23 mouse cellular contexts compared by ENCODE assay signal in genomic region chr13:108763295-108763694, GRCm38 (mm10).
DNase-seq lines count a peak whose midpoint lies in the region; ATAC-seq and TF ChIP-seq lines count a peak whose summit lies in the region.
"Had no signal": no experiment of that assay in that cellular context is flagged by ENCODE, and none has a peak within 500 bp of the region (broad histone marks: within the 10 kb centered on the region; RNA-seq: fewer than 3 reads in every experiment).

No protein-coding gene starts in this region.

- H3K27me3 ChIP-seq in CH12.LX (replicated peaks): no peaks in the 10 kb centered on the region
- H3K27me3 ChIP-seq in hindbrain, embryonic 12.5 days: no peaks in the 10 kb centered on the region
- H3K27me3 ChIP-seq: embryonic facial prominence, embryonic 12.5 days; forebrain, embryonic 13.5 days; forebrain, embryonic 15.5 days; Patski had no signal

- dilution Hi-C loops in CH12.LX (cut with MboI; ENCODE audit: extremely low pct_ligation_motif_present, extremely low pct_unique_long_range_greater_than_20kb, low sequenced_read_pairs): no loop called here

- H3K4me2 ChIP-seq in CH12.LX (ENCODE audit: insufficient read depth, low read depth, poor library complexity, severe bottlenecking): no peak overlapping the region; the same call in 1 of the 2 replicates
- H3K4me2 ChIP-seq in hindbrain, embryonic 12.5 days (replicated peaks): no peak overlapping the region
- H3K4me2 ChIP-seq: embryonic facial prominence, embryonic 12.5 days; forebrain, embryonic 13.5 days; forebrain, embryonic 15.5 days had no signal

- ATAC-seq in hindbrain, embryonic 12.5 days (ENCODE audit: low FRiP score): no peak
- no peak for ATAC-seq in monocyte, adult 5-6 weeks (replicated peaks; ENCODE audit: insufficient number of reproducible peaks, low FRiP score, low TSS enrichment, poor library complexity, severe bottlenecking)
- ATAC-seq: forebrain, embryonic 13.5 days; forebrain, embryonic 15.5 days; forebrain, postnatal 0 days; Patski had no signal

- in situ Hi-C loops in CH12.LX (cut with MboI; ENCODE audit: low pct_ligation_motif_present, low pct_unique_long_range_greater_than_20kb, low sequenced_read_pairs): no loop called here

- no peaks in the 10 kb centered on the region for H3K79me2 ChIP-seq in CH12.LX (replicated peaks; ENCODE audit: control insufficient read depth, extremely low read depth, insufficient read depth, poor library complexity, severe bottlenecking)

- TF ChIP-seq RAD21 in CH12.LX (IDR thresholded peaks at IDR 0.05; ENCODE audit: low read depth, low read length): no peak

- TF ChIP-seq POLR2A in CH12.LX (IDR thresholded peaks at IDR 0.05; ENCODE audit: low read depth, low read length): no peak

- H3K27ac ChIP-seq in CH12.LX (ENCODE audit: insufficient read depth, low read depth): no peak overlapping the region
- no peak overlapping the region for H3K27ac ChIP-seq in hindbrain, embryonic 12.5 days
- H3K27ac ChIP-seq: embryonic facial prominence, embryonic 10.5 days; embryonic facial prominence, embryonic 12.5 days; forebrain, embryonic 13.5 days; forebrain, embryonic 15.5 days had no signal

- no peak overlapping the region for H3K9ac ChIP-seq in CH12.LX (ENCODE audit: insufficient read depth, low read depth)
- H3K9ac ChIP-seq in hindbrain, embryonic 12.5 days: no peak overlapping the region
- H3K9ac ChIP-seq: embryonic facial prominence, embryonic 12.5 days; forebrain, embryonic 13.5 days; forebrain, embryonic 15.5 days; forebrain, postnatal 0 days had no signal

- peak; percentile 95 for TF ChIP-seq EP300 in CH12.LX (IDR thresholded peaks at IDR 0.05; ENCODE audit: low read length)

- H3K9me3 ChIP-seq in CH12.LX (replicated peaks; ENCODE audit: low read length): no peaks in the 10 kb centered on the region
- no peaks in the 10 kb centered on the region for H3K9me3 ChIP-seq in hindbrain, embryonic 12.5 days (replicated peaks)
- H3K9me3 ChIP-seq: embryonic facial prominence, embryonic 10.5 days; embryonic facial prominence, embryonic 12.5 days; forebrain, embryonic 13.5 days; forebrain, embryonic 15.5 days; G1E had no signal

- no peak for TF ChIP-seq CTCF in CH12.LX (conservative IDR thresholded peaks at IDR 0.05 in 1 of 2, IDR thresholded peaks at IDR 0.05 in 1 of 2; ENCODE audit: low read depth in 2 of 2, low read length in 2 of 2)

- no peaks in the 10 kb centered on the region for H3K36me3 ChIP-seq in CH12.LX (replicated peaks in 1 of 2; ENCODE audit: control insufficient read depth in 1 of 2, insufficient read depth in 1 of 2, low read length in 1 of 2)
- no peaks in the 10 kb centered on the region for H3K36me3 ChIP-seq in hindbrain, embryonic 12.5 days
- H3K36me3 ChIP-seq: embryonic facial prominence, embryonic 10.5 days; embryonic facial prominence, embryonic 12.5 days; forebrain, embryonic 15.5 days; G1E had no signal

- peaks cover 3 to 18% of the 10 kb centered on the region in 2 experiments; a peak in 3 of 4 replicates for H3K4me1 ChIP-seq in CH12.LX (ENCODE audit: control insufficient read depth in 1 of 2, insufficient read depth in 2 of 2)
- H3K4me1 ChIP-seq in hindbrain, embryonic 12.5 days: no peaks in the 10 kb centered on the region
- H3K4me1 ChIP-seq: embryonic facial prominence, embryonic 10.5 days; embryonic facial prominence, embryonic 12.5 days; forebrain, embryonic 13.5 days; forebrain, embryonic 15.5 days had no signal

- DNase-seq in CD4-positive, CD25-positive, alpha-beta regulatory T cell, adult 2 months (ENCODE audit: low read depth, low spot score): peak; percentile 22
- peak; percentile 78 for DNase-seq in CH12.LX (ENCODE audit: extremely low read depth)
- peak; percentile 6 for DNase-seq in induced T-regulatory cell, adult 2 months (ENCODE audit: low read depth)
- DNase-seq in left cerebral cortex, adult 9 months (ENCODE audit: low spot score in 2 of 2): no peak
- DNase-seq in B cell, adult 2 months: no peak
- DNase-seq: adrenal gland, adult 2 months; adrenal gland, postnatal 10 days; adrenal gland, postnatal 25 days; cerebellum, adult 11 months; cerebellum, adult 18-20 months; cerebellum, adult 8-10 months; cerebellum, adult 9-11 months; cerebellum, postnatal 14 days; cerebellum, postnatal 36 days; forebrain, postnatal 0 days had no signal

- no peak overlapping the region for H3K4me3 ChIP-seq in CH12.LX (replicated peaks in 1 of 3; ENCODE audit: low read depth in 2 of 3, low read length in 2 of 3, poor library complexity in 1 of 3)
- H3K4me3 ChIP-seq in hindbrain, embryonic 12.5 days: no peak overlapping the region
- H3K4me3 ChIP-seq: embryonic facial prominence, embryonic 10.5 days; embryonic facial prominence, embryonic 12.5 days; forebrain, embryonic 13.5 days; forebrain, embryonic 15.5 days had no signal

- 80% methylated on average over 3 of the region's 3 CpGs for WGBS in hindbrain, embryonic 12.5 days

TF ChIP-seq in CH12.LX, 34 proteins besides CTCF, POLR2A, EP300 and RAD21:
- no peak for TF ChIP-seq ZNF384 (IDR thresholded peaks at IDR 0.05; ENCODE audit: low read depth, low read length)
- TF ChIP-seq BHLHE40 (IDR thresholded peaks at IDR 0.05; ENCODE audit: low read depth, low read length): peak; percentile 93
- peak; percentile 96 for TF ChIP-seq JUN (IDR thresholded peaks at IDR 0.05; ENCODE audit: insufficient read depth, low read depth, low read length)
- peak; percentile 46; the same call in 1 of the 2 replicates for TF ChIP-seq USF1 (IDR thresholded peaks at IDR 0.05; ENCODE audit: low read depth, low read length)
- TF ChIP-seq TCF12 (IDR thresholded peaks at IDR 0.05; ENCODE audit: low read depth, low read length): no peak
- peak; percentile 75; the same call in 1 of the 2 replicates for TF ChIP-seq MEF2A (IDR thresholded peaks at IDR 0.05; ENCODE audit: borderline replicate concordance, low read depth, low read length)
- peak; percentile 57; the same call in 1 of the 2 replicates for TF ChIP-seq MAX (IDR thresholded peaks at IDR 0.05; ENCODE audit: low read length)
- no peak for TF ChIP-seq PAX5 (IDR thresholded peaks at IDR 0.05; ENCODE audit: low read length)
- peak; percentile 81; the same call in 1 of the 2 replicates for TF ChIP-seq MAFK (IDR thresholded peaks at IDR 0.05; ENCODE audit: insufficient replicate concordance, low read length)
- no peak for TF ChIP-seq CHD1 (IDR thresholded peaks at IDR 0.05; ENCODE audit: low read depth, low read length)
- no peak for TF ChIP-seq NELFE (IDR thresholded peaks at IDR 0.05; ENCODE audit: low read depth, low read length)
- TF ChIP-seq IRF4 (IDR thresholded peaks at IDR 0.05; ENCODE audit: low read depth, low read length): peak; percentile 89
- TF ChIP-seq ELF1 (IDR thresholded peaks at IDR 0.05; ENCODE audit: low read depth, low read length): peak; percentile 62; the same call in 1 of the 2 replicates
- TF ChIP-seq USF2 (conservative IDR thresholded peaks at IDR 0.05; ENCODE audit: low read depth, low read length): peak; percentile 51
- TF ChIP-seq MYC (IDR thresholded peaks at IDR 0.05; ENCODE audit: low read depth, low read length): no peak
- no peak for TF ChIP-seq ZMIZ1 (IDR thresholded peaks at IDR 0.05; ENCODE audit: low read depth, low read length)
- TF ChIP-seq HCFC1 (IDR thresholded peaks at IDR 0.05; ENCODE audit: low read depth, low read length): no peak
- peak; percentile 90 for TF ChIP-seq ETS1 (conservative IDR thresholded peaks at IDR 0.05; ENCODE audit: low read depth, low read length)
- TF ChIP-seq CHD2 (IDR thresholded peaks at IDR 0.05; ENCODE audit: low read length): no peak
- TF ChIP-seq JUND (conservative IDR thresholded peaks at IDR 0.05; ENCODE audit: low read depth, low read length): peak; percentile 98

Comparison
In these comparisons a context has a peak if more than half of its experiments do, and no peak if none do; other contexts are left out.
1. DNase-seq: peak in CD4-positive, CD25-positive, alpha-beta regulatory T cell, adult 2 months (single experiment), CH12.LX (single experiment) and induced T-regulatory cell, adult 2 months (single experiment); none in left cerebral cortex, adult 9 months (0 of 2) and B cell, adult 2 months (0 of 2).